In genomic region chr17:32946716-32947115, GRCm38 (mm10) we compare ENCODE assay signal across 8 mouse cellular contexts. TPM values are rescaled to one million over a fixed set of nuclear protein-coding genes. Genes with fewer than 3 reads are reported as not detected.
DNase-seq lines count a peak whose midpoint lies in the region; ATAC-seq and TF ChIP-seq lines count a peak whose summit lies in the region.

No protein-coding gene starts in this region.

- H3K27ac ChIP-seq in gastrocnemius, adult 2 months = peak overlapping the region; percentile 94
- peak overlapping the region; percentile 84 for H3K27ac ChIP-seq in heart, embryonic 16.5 days (ENCODE audit: low read length)
- H3K27ac ChIP-seq in lung, embryonic 14.5 days (ENCODE audit: low read depth) = peak overlapping the region; percentile 82
- H3K27ac ChIP-seq in stomach, postnatal 0 days (replicated peaks) = peak overlapping the region; percentile 89

- 47% methylated on average over 9 of the region's 9 CpGs for WGBS in heart, embryonic 16.5 days
- WGBS in lung, embryonic 14.5 days = 50% methylated on average over 9 of the region's 9 CpGs
- WGBS in stomach, postnatal 0 days = 36% methylated on average over 9 of the region's 9 CpGs

- TF ChIP-seq EP300 in stomach, postnatal 0 days (optimal IDR thresholded peaks at IDR 0.05) = no peak

- peak overlapping the region; percentile 88 for H3K4me3 ChIP-seq in gastrocnemius, adult 2 months
- H3K4me3 ChIP-seq in G1E (ENCODE audit: low read depth, low read length) = peak overlapping the region; percentile 72
- peak overlapping the region; percentile 72 for H3K4me3 ChIP-seq in heart, embryonic 16.5 days (ENCODE audit: low read length)
- peak overlapping the region; percentile 62 for H3K4me3 ChIP-seq in lung, embryonic 14.5 days (ENCODE audit: low read depth, low read length)
- peak overlapping the region; percentile 73 for H3K4me3 ChIP-seq in stomach, postnatal 0 days (ENCODE audit: low read depth, low read length)

- no peak for ATAC-seq in G1E (ENCODE audit: extremely low read depth, insufficient number of reproducible peaks, low FRiP score, poor library complexity, severe bottlenecking)
- 0 out of 2 replicates have a peak, but pooled peaks have one; percentile 3 for ATAC-seq in heart, embryonic 16.5 days (replicated peaks; ENCODE audit: extremely low read depth, insufficient read depth, low FRiP score)
- no peak for ATAC-seq in lung, embryonic 14.5 days (ENCODE audit: insufficient read depth)
- ATAC-seq in stomach, postnatal 0 days (ENCODE audit: low FRiP score, low TSS enrichment) = no peak

- TF ChIP-seq CTCF in gastrocnemius, adult 2 months (IDR thresholded peaks at IDR 0.05) = no peak
- TF ChIP-seq CTCF in G1E (IDR thresholded peaks at IDR 0.05; ENCODE audit: low read depth, low read length) = no peak
- TF ChIP-seq CTCF in lung, embryonic 14.5 days (IDR thresholded peaks at IDR 0.05; ENCODE audit: low read depth) = no peak
- TF ChIP-seq CTCF in stomach, postnatal 0 days (IDR thresholded peaks at IDR 0.05; ENCODE audit: low read depth) = no peak

- no peak for DNase-seq in gastrocnemius, adult 2 months
- DNase-seq in gastrocnemius, postnatal 25 days = no peak
- DNase-seq in G1E (ENCODE audit: low spot score) = no peak
- no peak for DNase-seq in lung, embryonic 14.5 days
- DNase-seq in stomach, postnatal 0 days (ENCODE audit: low spot score) = no peak
- no peak for DNase-seq in cerebellum, adult 8-10 months
- DNase-seq in adrenal gland, postnatal 4 days (ENCODE audit: low spot score in 2 of 2) = no peak

- H3K4me2 ChIP-seq in heart, embryonic 16.5 days (ENCODE audit: low read depth, low read length) = peak overlapping the region; percentile 83
- peak overlapping the region; percentile 86 for H3K4me2 ChIP-seq in lung, embryonic 14.5 days
- H3K4me2 ChIP-seq in stomach, postnatal 0 days (replicated peaks; ENCODE audit: low read depth) = peak overlapping the region; percentile 93

- peaks cover 22% of the 10 kb centered on the region for H3K4me1 ChIP-seq in G1E (ENCODE audit: insufficient read depth, low read depth, low read length)
- H3K4me1 ChIP-seq in heart, embryonic 16.5 days (ENCODE audit: control insufficient read depth, insufficient read depth, low read length) = peaks cover 13% of the 10 kb centered on the region
- 0 out of 2 replicates have a peak, but pooled peaks cover 4% of the 10 kb centered on the region for H3K4me1 ChIP-seq in lung, embryonic 14.5 days (ENCODE audit: insufficient read depth)
- H3K4me1 ChIP-seq in stomach, postnatal 0 days (replicated peaks; ENCODE audit: control insufficient read depth, insufficient read depth) = peaks cover 4% of the 10 kb centered on the region

- peak overlapping the region; percentile 83 for H3K9ac ChIP-seq in heart, embryonic 16.5 days (ENCODE audit: low read length)
- peak overlapping the region; percentile 67 for H3K9ac ChIP-seq in lung, embryonic 14.5 days
- H3K9ac ChIP-seq in stomach, postnatal 0 days (ENCODE audit: low read length) = peak overlapping the region; percentile 82

- H3K36me3 ChIP-seq in G1E (replicated peaks) = peaks cover 19% of the 10 kb centered on the region
- H3K36me3 ChIP-seq in heart, embryonic 16.5 days (ENCODE audit: control insufficient read depth, insufficient read depth) = no peaks in the 10 kb centered on the region
- no peaks in the 10 kb centered on the region for H3K36me3 ChIP-seq in lung, embryonic 14.5 days (ENCODE audit: insufficient read depth)
- peaks cover 2% of the 10 kb centered on the region; the same call in 1 of the 2 replicates for H3K36me3 ChIP-seq in stomach, postnatal 0 days (ENCODE audit: control insufficient read depth, insufficient read depth, low read length)

- intact Hi-C loops in gastrocnemius, adult 2 months (cut with DNase I) = loop anchor here (2.0 to 5.0 kb wide), 2 partner anchors 56 to 174 kb away; partner anchors contain the start of gene Zfp870

- no peaks in the 10 kb centered on the region for H3K9me3 ChIP-seq in G1E (replicated peaks)
- no peaks in the 10 kb centered on the region for H3K9me3 ChIP-seq in heart, embryonic 16.5 days (replicated peaks; ENCODE audit: control insufficient read depth, low read length)
- no peaks in the 10 kb centered on the region for H3K9me3 ChIP-seq in lung, embryonic 14.5 days (ENCODE audit: low read depth, low read length)
- no peaks in the 10 kb centered on the region for H3K9me3 ChIP-seq in stomach, postnatal 0 days (ENCODE audit: control insufficient read depth, low read length)

- H3K27me3 ChIP-seq in G1E (ENCODE audit: insufficient read depth, low read length) = peaks cover 2% of the 10 kb centered on the region
- H3K27me3 ChIP-seq in heart, embryonic 16.5 days (ENCODE audit: control insufficient read depth, insufficient read depth, low read length) = no peaks in the 10 kb centered on the region
- no peaks in the 10 kb centered on the region for H3K27me3 ChIP-seq in lung, embryonic 14.5 days (ENCODE audit: insufficient read depth, low read length)
- no peaks in the 10 kb centered on the region for H3K27me3 ChIP-seq in stomach, postnatal 0 days (ENCODE audit: control insufficient read depth, insufficient read depth, low read length)

RNA-seq across cellular contexts. Expression of gene Cyp4f13, which starts 0.5 kb away (rescaled TPM):
- total RNA-seq in gastrocnemius, adult 2 months (2021) = 10 to 100 TPM in 1 of 2 experiments, 1 to 10 TPM in 1; 8.8 to 11.0 TPM
- 1 to 10 TPM; 7.8 to 8.2 TPM for total RNA-seq in gastrocnemius, postnatal 25 days (2021)
- total RNA-seq in G1E (2014; fragmentation: Nextera tagmentation) (39.1 and 51.8 TPM in 2 replicates), G1E (2017) (12.1 and 17.8 TPM in 2 replicates)
- polyA plus RNA-seq in G1E (2012) = 16.7 and 20.3 TPM in 2 replicates
- 9.5 and 11.3 TPM in 2 replicates for polyA plus RNA-seq in heart, embryonic 16.5 days (2015; fragmentation: Nextera tagmentation; extraction: Ambion mirVana)
- polyA plus RNA-seq in lung, embryonic 14.5 days (2014; fragmentation: Nextera tagmentation; extraction: Ambion mirVana) = 8.1 and 8.5 TPM in 2 replicates
- 15.5 and 19.2 TPM in 2 replicates for polyA plus RNA-seq in stomach, postnatal 0 days (2015; fragmentation: Nextera tagmentation; extraction: Ambion mirVana)
- total RNA-seq in adrenal gland, postnatal 4 days (2021) = 10 to 100 TPM; 71.3 to 72.6 TPM

RNA-seq across cellular contexts. Expression of gene Zfp472, which starts 18.9 kb away (rescaled TPM):
- total RNA-seq in gastrocnemius, adult 2 months (2021) = 1 to 10 TPM; 1.1 to 1.2 TPM
- total RNA-seq in gastrocnemius, postnatal 25 days (2021) = 1 to 10 TPM in 1 of 2 experiments, under 1 TPM in 1; 0.87 to 1.1 TPM
- total RNA-seq in G1E (2014; fragmentation: Nextera tagmentation) (9.0 and 12.9 TPM in 2 replicates), G1E (2017) (13.4 and 15.5 TPM in 2 replicates)
- polyA plus RNA-seq in G1E (2012) = 0.26 and 0.40 TPM in 2 replicates
- 6.6 and 6.7 TPM in 2 replicates for polyA plus RNA-seq in heart, embryonic 16.5 days (2015; fragmentation: Nextera tagmentation; extraction: Ambion mirVana)
- 11.4 and 13.3 TPM in 2 replicates for polyA plus RNA-seq in lung, embryonic 14.5 days (2014; fragmentation: Nextera tagmentation; extraction: Ambion mirVana)
- polyA plus RNA-seq in stomach, postnatal 0 days (2015; fragmentation: Nextera tagmentation; extraction: Ambion mirVana) = 5.6 and 6.4 TPM in 2 replicates
- total RNA-seq in adrenal gland, postnatal 4 days (2021) = 1 to 10 TPM; 8.4 TPM

RNA-seq across cellular contexts. Expression of gene Cyp4f14, which starts 29.6 kb away (rescaled TPM):
- total RNA-seq in gastrocnemius, adult 2 months (2021) = under 1 TPM in 1 of 2 experiments, not detected in 1; 0.17 TPM
- total RNA-seq in gastrocnemius, postnatal 25 days (2021) = under 1 TPM; 0.18 to 0.29 TPM
- not detected in 2 replicates for total RNA-seq in G1E (2014; fragmentation: Nextera tagmentation)
- 0.06 and 0.16 TPM in 2 replicates for total RNA-seq in G1E (2017)
- polyA plus RNA-seq in G1E (2012) = not detected in 2 replicates
- polyA plus RNA-seq in heart, embryonic 16.5 days (2015; fragmentation: Nextera tagmentation; extraction: Ambion mirVana) = 0.96 TPM in 1 of 2 replicates, not detected in the other
- not detected in 2 replicates for polyA plus RNA-seq in lung, embryonic 14.5 days (2014; fragmentation: Nextera tagmentation; extraction: Ambion mirVana)
- not detected in 2 replicates for polyA plus RNA-seq in stomach, postnatal 0 days (2015; fragmentation: Nextera tagmentation; extraction: Ambion mirVana)
- 1 to 10 TPM; 3.1 to 3.3 TPM for total RNA-seq in adrenal gland, postnatal 4 days (2021)

RNA-seq across cellular contexts. Expression of gene Zfp952, which starts 46.2 kb away (rescaled TPM):
- 1 to 10 TPM; 4.4 to 5.0 TPM for total RNA-seq in gastrocnemius, adult 2 months (2021)
- 1 to 10 TPM; 3.4 to 4.6 TPM for total RNA-seq in gastrocnemius, postnatal 25 days (2021)
- total RNA-seq in G1E (2014; fragmentation: Nextera tagmentation) (11.4 and 11.8 TPM in 2 replicates), G1E (2017) (11.8 and 13.1 TPM in 2 replicates)
- polyA plus RNA-seq in G1E (2012) = 0.28 and 0.35 TPM in 2 replicates
- polyA plus RNA-seq in heart, embryonic 16.5 days (2015; fragmentation: Nextera tagmentation; extraction: Ambion mirVana) = 7.9 and 8.2 TPM in 2 replicates
- 13.6 and 14.5 TPM in 2 replicates for polyA plus RNA-seq in lung, embryonic 14.5 days (2014; fragmentation: Nextera tagmentation; extraction: Ambion mirVana)
- 4.6 TPM in 2 replicates for polyA plus RNA-seq in stomach, postnatal 0 days (2015; fragmentation: Nextera tagmentation; extraction: Ambion mirVana)
- total RNA-seq in adrenal gland, postnatal 4 days (2021) = 10 to 100 TPM; 13.5 to 13.7 TPM

RNA-seq across cellular contexts. Expression of gene Zfp870, which starts 55.3 kb away (rescaled TPM):
- 1 to 10 TPM; 6.7 to 8.5 TPM for total RNA-seq in gastrocnemius, adult 2 months (2021)
- 1 to 10 TPM; 6.1 to 7.2 TPM for total RNA-seq in gastrocnemius, postnatal 25 days (2021)
- total RNA-seq in G1E (2014; fragmentation: Nextera tagmentation) (2.3 and 4.7 TPM in 2 replicates), G1E (2017) (2.7 and 3.1 TPM in 2 replicates)
- polyA plus RNA-seq in G1E (2012) = 0.35 and 0.39 TPM in 2 replicates
- 6.7 TPM in 2 replicates for polyA plus RNA-seq in heart, embryonic 16.5 days (2015; fragmentation: Nextera tagmentation; extraction: Ambion mirVana)
- 7.9 and 8.8 TPM in 2 replicates for polyA plus RNA-seq in lung, embryonic 14.5 days (2014; fragmentation: Nextera tagmentation; extraction: Ambion mirVana)
- 2.6 and 2.7 TPM in 2 replicates for polyA plus RNA-seq in stomach, postnatal 0 days (2015; fragmentation: Nextera tagmentation; extraction: Ambion mirVana)
- total RNA-seq in adrenal gland, postnatal 4 days (2021) = 10 to 100 TPM; 11.1 to 12.6 TPM

Comparison
In these comparisons a context has a peak if more than half of its experiments do, and no peak if none do; other contexts are left out.
1. RNA of gene Zfp472, which starts 18.9 kb away (total RNA-seq): 9.0 to 15.5 TPM in G1E and 8.4 TPM in adrenal gland, postnatal 4 days; 1.1 to 1.2 TPM in gastrocnemius, adult 2 months and 0.87 to 1.1 TPM in gastrocnemius, postnatal 25 days; every median in the first group is over 4 times any median in the second.
2. Peak in every context shown above with its lines, with median percentiles within 50 percentile points of each other: H3K27ac ChIP-seq, H3K4me3 ChIP-seq, H3K4me2 ChIP-seq and H3K9ac ChIP-seq.